Mouse (Mus musculus) CH12.LX (cell line): ENCODE measurements around the gene Rasgef1c.

Experiments
- CTCF ChIP-seq, 2 experiments: IDR thresholded peaks in 1 of 2; conservative IDR thresholded peaks in 1 of 2; 2 replicates each; pipeline ENCODE4 v1.5.1; 2011 to 2012; ENCODE audit warnings: low read depth in 2 of 2, low read length in 2 of 2, improper control_type of control experiment in 1 of 2, inconsistent platforms in 1 of 2, mild to moderate bottlenecking in 1 of 2, moderate library complexity in 1 of 2
- EP300 ChIP-seq: IDR thresholded peaks from 2 replicates; pipeline ENCODE4 v1.6.1; 2011; ENCODE audit warnings: low read length, improper control_type of control experiment
- HCFC1 ChIP-seq: IDR thresholded peaks from 2 replicates; pipeline ENCODE4 v1.6.1; 2012; ENCODE audit warnings: low read depth, mild to moderate bottlenecking, inconsistent platforms, low read length, improper control_type of control experiment
- POLR2A ChIP-seq: IDR thresholded peaks from 2 replicates; pipeline ENCODE4 v1.6.1; 2011; ENCODE audit warnings: low read depth, mild to moderate bottlenecking, improper control_type of control experiment, low read length
- RCOR1 ChIP-seq: conservative IDR thresholded peaks from 2 replicates; pipeline ENCODE4 v1.6.1; 2012; ENCODE audit warnings: low read depth, mild to moderate bottlenecking, inconsistent platforms, low read length, improper control_type of control experiment
- ZC3H11A ChIP-seq: IDR thresholded peaks from 2 replicates; pipeline ENCODE4 v1.6.1; 2012; ENCODE audit warnings: low read depth, mild to moderate bottlenecking, inconsistent platforms, low read length, improper control_type of control experiment
- ZNF384 ChIP-seq: IDR thresholded peaks from 2 replicates; pipeline ENCODE4 v1.6.1; 2012; ENCODE audit warnings: low read depth, low read length, improper control_type of control experiment, inconsistent platforms

GRCm38 (mm10) chr11:49927169-49927568 is 25.5 kb downstream of the Rasgef1c start:
- TF ChIP-seq CTCF (conservative IDR thresholded peaks at IDR 0.05 in 1 of 2, IDR thresholded peaks at IDR 0.05 in 1 of 2; ENCODE audit: low read depth in 2 of 2, low read length in 2 of 2) (peak in 1 of 2 experiments; percentile 16; a peak in 1 of 4 replicates), EP300 (no peak), ZC3H11A (no peak), ZNF384 (no peak), HCFC1 (no peak), POLR2A (no peak), RCOR1 (no peak)
